Mouse (Mus musculus) embryo, embryonic 10.5 days (tissue): ENCODE data around the gene Vapb.

Experiments
- DNase-seq: peaks from one replicate; pipeline ENCODE4 v3.0.0-alpha.2; 2015; ENCODE audit warnings: low spot score

Gene Vapb

GRCm38 (mm10) chr2:173791904-173792757, 54.8 kb downstream of the Vapb start:
- DNase-seq: no peak

GRCm38 (mm10) chr2:173794018-173794417, 56.7 kb downstream of the Vapb start:
- no peak for DNase-seq

GRCm38 (mm10) chr2:173794531-173795510, 57.5 kb downstream of the Vapb start:
- no peak for DNase-seq

GRCm38 (mm10) chr2:173795801-173796673, 58.7 kb downstream of the Vapb start:
- no peak for DNase-seq

- DNase-seq: no peak
These were observed 59.3 kb downstream of the Vapb start for GRCm38 (mm10) chr2:173796674-173796963.

GRCm38 (mm10) chr2:173799513-173799912, 62.2 kb downstream of the Vapb start:
- DNase-seq: no peak

GRCm38 (mm10) chr2:173800566-173800965, 63.3 kb downstream of the Vapb start:
- DNase-seq: no peak

GRCm38 (mm10) chr2:173801405-173801876, 64.1 kb downstream of the Vapb start:
- DNase-seq: peak; percentile 44

- no peak for DNase-seq
These were observed 64.9 kb downstream of the Vapb start for GRCm38 (mm10) chr2:173802176-173802575.

GRCm38 (mm10) chr2:173802956-173803355, 65.6 kb downstream of the Vapb start:
- no peak for DNase-seq

- no peak for DNase-seq
These were observed 66.5 kb downstream of the Vapb start for GRCm38 (mm10) chr2:173803827-173804226.

GRCm38 (mm10) chr2:173806621-173807020, 69.3 kb downstream of the Vapb start:
- no peak for DNase-seq

GRCm38 (mm10) chr2:173808942-173809341, 71.6 kb downstream of the Vapb start:
- DNase-seq: no peak

GRCm38 (mm10) chr2:173810036-173810850, 72.9 kb downstream of the Vapb start:
- no peak for DNase-seq

GRCm38 (mm10) chr2:173810851-173811130, 73.5 kb downstream of the Vapb start:
- DNase-seq: no peak

GRCm38 (mm10) chr2:173811850-173812249, 74.5 kb downstream of the Vapb start:
- no peak for DNase-seq

GRCm38 (mm10) chr2:173813071-173813470, 75.8 kb downstream of the Vapb start:
- DNase-seq: no peak

- DNase-seq: no peak
These were observed 89.0 kb downstream of the Vapb start for GRCm38 (mm10) chr2:173826287-173826686.

- no peak for DNase-seq
These were observed 89.9 kb downstream of the Vapb start for GRCm38 (mm10) chr2:173827228-173827627.

- no peak for DNase-seq
These were observed 90.8 kb downstream of the Vapb start for GRCm38 (mm10) chr2:173828134-173828533.

- DNase-seq: no peak
These were observed 95.6 kb downstream of the Vapb start for GRCm38 (mm10) chr2:173832828-173833492.
